Mouse (Mus musculus) neural tube, embryonic 11.5 days (tissue): Measurements from ENCODE around the gene Fbxw10. TPM values are rescaled to one million over a fixed set of nuclear protein-coding genes. Genes with fewer than 3 reads are reported as not detected.
A peak's percentile ranks its signal among the peaks of the same experiment; 100 is the strongest.

Experiments used
- ATAC-seq: fragments of 200-750 bp; cut with Nextera tagmentation; 2 replicates; pipeline ENCODE4 v1.8.0; 2017; ENCODE audit warnings: moderate number of reproducible peaks, mild to moderate bottlenecking, moderate TSS enrichment, moderate library complexity; ENCODE audit not compliant: insufficient read depth, low FRiP score, low TSS enrichment
- DNase-seq: peaks from one replicate; pipeline ENCODE4 v3.0.0-alpha.2; 2015; ENCODE audit warnings: low spot score
- H3K27ac ChIP-seq: fragments of 300-500 bp; sonication (generic); 2 replicates; pipeline ENCODE4 v1.5.1; 2014; ENCODE audit warnings: low read depth, mild to moderate bottlenecking, low read length
- H3K27me3 ChIP-seq: fragments of 300-500 bp; sonication (generic); 2 replicates; pipeline ENCODE4 v1.6.1; 2014; ENCODE audit warnings: mild to moderate bottlenecking, low read length, mixed read lengths; ENCODE audit not compliant: control insufficient read depth, insufficient read depth
- H3K36me3 ChIP-seq: fragments of 300-500 bp; sonication (generic); 2 replicates; pipeline ENCODE4 v1.6.1; 2014; ENCODE audit warnings: mild to moderate bottlenecking, low read length, moderate library complexity, mixed read lengths; ENCODE audit not compliant: control insufficient read depth, insufficient read depth
- H3K4me1 ChIP-seq: fragments of 300-500 bp; sonication (generic); 2 replicates; pipeline ENCODE4 v1.6.1; 2014; ENCODE audit warnings: low read length, mixed read lengths; ENCODE audit not compliant: control insufficient read depth, insufficient read depth
- H3K4me2 ChIP-seq: fragments of 300-500 bp; sonication (generic); 2 replicates; pipeline ENCODE4 v1.6.1; 2014; ENCODE audit warnings: low read depth, mild to moderate bottlenecking, moderate library complexity
- H3K4me3 ChIP-seq: fragments of 300-500 bp; sonication (generic); 2 replicates; pipeline ENCODE4 v1.5.1; 2014; ENCODE audit warnings: low read depth, low read length
- H3K9ac ChIP-seq: fragments of 300-500 bp; sonication (generic); 2 replicates; pipeline ENCODE4 v1.6.1; 2014; ENCODE audit warnings: mild to moderate bottlenecking, low read length
- H3K9me3 ChIP-seq: fragments of 300-500 bp; sonication (generic); 2 replicates; pipeline ENCODE4 v1.6.1; 2016; ENCODE audit warnings: low read length; ENCODE audit not compliant: control insufficient read depth
- WGBS: fragments of 180-500 bp; shearing (Covaris S2); extraction: QIAGEN DNeasy Blood & Tissue Kit; methylation state at CpG from one replicate; pipeline ENCODE4 v1.1.7; 2014; 5-methylcytosine and 5-hydroxymethylcytosine counted together
- polyA plus RNA-seq: library from polyadenylated mRNA; unstranded; fragments of >200 nt; fragmentation: Nextera tagmentation; extraction: Ambion mirVana; gene quantifications from 2 replicates; pipeline ENCODE4 v1.2.1, GENCODE M21; 2014

Fbxw10 gene
- polyA plus RNA-seq: 0.19 and 0.50 TPM in 2 replicates

- Histone ChIP-seq H3K4me2 (peak within 1 kb of the TSS; percentile 23; the same call in 1 of the 2 replicates), H3K4me1 (peaks cover 7% of the 10 kb centered on the region), H3K4me3 (no peak within 1 kb of the TSS), H3K27me3 (no peaks in the 10 kb centered on the region), H3K36me3 (no peaks in the 10 kb centered on the region), H3K9ac (no peak within 1 kb of the TSS), H3K9me3 (no peaks in the 10 kb centered on the region), H3K27ac (no peak within 1 kb of the TSS)
- DNase-seq: peak; percentile 23
- no peak for ATAC-seq
- 28% methylated on average over 12 of the region's 12 CpGs for WGBS
Observed at GRCm38 (mm10) chr11:62846961-62847654, at the start of gene Fbxw10. Gene Fbxw10, plus strand, starts transcription at chr11:62847069.

GRCm38 (mm10) chr11:62804119-62804518, 42.8 kb upstream of the Fbxw10 start:
- no peaks in the 10 kb centered on the region for H3K9me3 ChIP-seq
- DNase-seq: no peak
- H3K9ac ChIP-seq: no peak overlapping the region
- H3K27ac ChIP-seq: no peak overlapping the region
- no peaks in the 10 kb centered on the region for H3K4me1 ChIP-seq
- no peaks in the 10 kb centered on the region for H3K27me3 ChIP-seq
- WGBS: 50% methylated on average over 13 of the region's 13 CpGs
- no peak for ATAC-seq
- H3K4me3 ChIP-seq: no peak overlapping the region
- no peak overlapping the region for H3K4me2 ChIP-seq
- no peaks in the 10 kb centered on the region for H3K36me3 ChIP-seq

- ATAC-seq (no peak), DNase-seq (no peak)
- Histone ChIP-seq H3K27ac (no peak overlapping the region), H3K9me3 (no peaks in the 10 kb centered on the region), H3K9ac (no peak overlapping the region), H3K4me1 (no peaks in the 10 kb centered on the region), H3K27me3 (no peaks in the 10 kb centered on the region), H3K4me2 (no peak overlapping the region), H3K4me3 (no peak overlapping the region), H3K36me3 (no peaks in the 10 kb centered on the region)
- 78% methylated on average over 2 of the region's 2 CpGs for WGBS
Observed at GRCm38 (mm10) chr11:62807965-62808364, 38.9 kb upstream of the Fbxw10 start.

- Histone ChIP-seq H3K4me3 (no peak overlapping the region), H3K9ac (no peak overlapping the region), H3K27ac (no peak overlapping the region), H3K9me3 (no peaks in the 10 kb centered on the region), H3K4me1 (no peaks in the 10 kb centered on the region), H3K4me2 (no peak overlapping the region), H3K27me3 (no peaks in the 10 kb centered on the region), H3K36me3 (no peaks in the 10 kb centered on the region)
- DNase-seq (peak; percentile 29), ATAC-seq (no peak)
- 71% methylated on average over 4 of the region's 4 CpGs for WGBS
Observed at GRCm38 (mm10) chr11:62809201-62809600, 37.7 kb upstream of the Fbxw10 start.

- WGBS: 91% methylated on average over 6 of the region's 6 CpGs
- Histone ChIP-seq H3K27ac (no peak overlapping the region), H3K4me2 (no peak overlapping the region), H3K4me1 (no peaks in the 10 kb centered on the region), H3K36me3 (no peaks in the 10 kb centered on the region), H3K4me3 (no peak overlapping the region), H3K27me3 (no peaks in the 10 kb centered on the region), H3K9me3 (no peaks in the 10 kb centered on the region), H3K9ac (no peak overlapping the region)
- DNase-seq: no peak
- ATAC-seq: no peak
Observed at GRCm38 (mm10) chr11:62812268-62812667, 34.6 kb upstream of the Fbxw10 start.

DNA sequence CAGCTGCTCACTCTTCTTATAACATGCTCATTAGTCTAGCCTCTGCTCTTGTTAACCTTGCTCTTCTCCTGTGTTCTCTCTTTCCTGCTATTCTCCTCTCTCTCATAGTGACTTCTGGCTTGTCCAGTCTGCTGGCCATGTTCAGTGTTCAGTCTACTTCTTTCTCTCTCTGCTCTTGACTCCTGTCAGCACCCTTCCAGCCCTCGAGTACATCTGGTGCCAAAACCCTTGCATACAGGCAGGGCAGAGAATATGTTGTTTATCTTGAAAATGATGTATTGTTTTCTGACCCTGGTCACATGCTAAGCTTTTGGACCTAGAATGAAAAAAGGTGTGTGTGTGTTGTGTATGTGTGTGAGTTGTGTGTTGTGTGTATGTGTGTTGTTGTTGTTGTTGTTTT, 33.4 kb upstream of the Fbxw10 start:
- Histone ChIP-seq H3K9me3 (no peaks in the 10 kb centered on the region), H3K27me3 (no peaks in the 10 kb centered on the region), H3K4me3 (no peak overlapping the region), H3K9ac (no peak overlapping the region), H3K4me2 (no peak overlapping the region), H3K27ac (no peak overlapping the region), H3K36me3 (no peaks in the 10 kb centered on the region), H3K4me1 (no peaks in the 10 kb centered on the region)
- whole genome bisulfite sequencing: 67% methylated on average over 1 of the region's 1 CpGs
- ATAC-seq (no peak), DNase-seq (no peak)

DNA sequence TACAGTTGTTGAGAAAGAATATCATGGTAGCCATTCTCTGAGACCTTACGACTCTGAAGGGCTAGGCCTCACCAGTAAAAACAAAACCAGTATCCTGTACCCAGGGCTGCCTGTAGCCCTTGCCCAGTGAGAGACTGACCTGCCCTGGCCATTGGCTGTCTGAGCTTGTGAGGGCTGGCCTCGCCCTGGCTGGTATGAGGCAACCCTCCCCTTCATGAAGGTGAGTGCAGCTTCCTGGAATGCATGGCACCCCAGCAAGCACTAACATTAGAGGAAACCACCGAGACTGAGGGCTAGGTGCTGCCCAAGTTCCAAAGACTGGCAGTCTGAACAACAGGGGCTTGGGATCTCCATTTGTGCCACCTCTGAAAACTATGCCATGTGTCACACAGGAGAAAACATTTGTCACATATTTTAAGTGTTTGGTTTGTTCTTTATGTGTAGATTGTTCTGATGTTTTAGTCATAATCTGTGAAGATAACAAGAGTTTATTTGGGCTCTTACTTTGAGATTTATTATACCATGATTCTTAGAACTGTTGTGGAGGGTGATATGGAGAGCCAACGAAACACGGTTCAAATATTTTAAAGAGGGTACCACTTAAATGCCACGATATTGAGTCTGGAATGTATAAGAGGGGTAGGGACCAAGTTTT, 32.8 kb upstream of the Fbxw10 start:
- no peaks in the 10 kb centered on the region for H3K27me3 ChIP-seq
- ATAC-seq (no peak), DNase-seq (no peak)
- WGBS: 73% methylated on average over 6 of the region's 6 CpGs
- H3K9me3 ChIP-seq: no peaks in the 10 kb centered on the region
- H3K9ac ChIP-seq: no peak overlapping the region
- H3K4me3 ChIP-seq: no peak overlapping the region
- H3K27ac ChIP-seq: no peak overlapping the region
- no peak overlapping the region for H3K4me2 ChIP-seq
- no peaks in the 10 kb centered on the region for H3K4me1 ChIP-seq
- no peaks in the 10 kb centered on the region for H3K36me3 ChIP-seq

DNA sequence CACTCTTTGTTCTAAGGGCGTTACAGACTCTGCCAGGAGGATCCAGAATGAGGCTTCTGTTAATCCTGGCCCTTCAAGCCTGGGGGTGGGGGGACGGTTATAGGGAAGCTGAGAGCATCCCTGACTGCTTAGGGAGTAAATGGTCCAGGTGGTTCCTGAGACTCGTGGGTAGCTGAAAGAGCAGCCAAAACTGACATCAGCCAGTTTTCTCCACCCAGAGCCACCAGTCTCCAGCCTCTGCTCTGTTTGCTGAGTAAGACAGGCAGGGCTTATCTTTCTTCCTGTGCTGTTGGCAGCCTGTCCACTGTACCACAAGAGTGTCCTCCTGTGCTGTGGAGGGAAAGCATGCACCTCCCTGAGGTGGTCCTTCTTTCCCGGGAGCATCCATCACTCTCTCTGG, 32.2 kb upstream of the Fbxw10 start:
- no peak for ATAC-seq
- Histone ChIP-seq H3K9me3 (no peaks in the 10 kb centered on the region), H3K36me3 (no peaks in the 10 kb centered on the region), H3K4me2 (no peak overlapping the region), H3K9ac (no peak overlapping the region), H3K4me1 (no peaks in the 10 kb centered on the region), H3K27ac (no peak overlapping the region), H3K27me3 (no peaks in the 10 kb centered on the region), H3K4me3 (no peak overlapping the region)
- no peak for DNase-seq
- WGBS: 73% methylated on average over 4 of the region's 4 CpGs

DNA sequence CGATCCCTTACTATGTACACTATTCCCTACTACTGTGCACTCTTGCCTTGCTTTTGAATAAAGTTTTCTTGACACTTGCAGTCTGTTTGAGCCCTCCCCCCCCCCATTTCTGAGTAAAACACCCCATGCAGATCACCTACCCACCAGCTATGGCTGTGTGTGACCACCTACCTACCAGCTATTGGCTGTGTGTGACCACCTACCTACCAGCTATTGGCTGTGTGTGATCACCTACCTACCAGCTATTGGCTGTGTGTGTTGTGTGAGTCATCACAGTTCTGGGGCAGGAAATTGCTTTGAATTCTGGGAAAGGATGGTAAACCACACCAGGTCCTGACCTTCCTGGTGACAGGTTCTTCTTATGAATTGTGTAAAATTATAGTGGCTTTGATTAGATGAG, 31.4 kb upstream of the Fbxw10 start:
- ATAC-seq (no peak), DNase-seq (no peak)
- 89% methylated on average over 1 of the region's 1 CpGs for WGBS
- Histone ChIP-seq H3K9me3 (no peaks in the 10 kb centered on the region), H3K27me3 (no peaks in the 10 kb centered on the region), H3K4me1 (peaks cover 4% of the 10 kb centered on the region; the same call in 1 of the 2 replicates), H3K4me2 (no peak overlapping the region), H3K9ac (no peak overlapping the region), H3K36me3 (no peaks in the 10 kb centered on the region), H3K4me3 (no peak overlapping the region), H3K27ac (no peak overlapping the region)
